Mouse (Mus musculus) neural tube, embryonic 12.5 days (tissue): ENCODE data around the gene Rnasek. TPM values are rescaled to one million over a fixed set of nuclear protein-coding genes. Genes with fewer than 3 reads are reported as not detected.

Source experiments
- ATAC-seq: fragments of 200-750 bp; cut with Nextera tagmentation; 2 replicates; pipeline ENCODE4 v1.8.0; 2017; ENCODE audit warnings: low read depth, mild to moderate bottlenecking, moderate TSS enrichment, moderate library complexity; ENCODE audit not compliant: low FRiP score
- H3K27ac ChIP-seq: fragments of 300-500 bp; sonication (generic); 2 replicates; pipeline ENCODE4 v1.5.1; 2016
- H3K27me3 ChIP-seq: fragments of 300-500 bp; sonication (generic); replicated peaks from 2 replicates; pipeline ENCODE4 v1.6.1; 2016; ENCODE audit warnings: mild to moderate bottlenecking
- H3K36me3 ChIP-seq: fragments of 300-500 bp; sonication (generic); 2 replicates; pipeline ENCODE4 v1.6.1; 2016; ENCODE audit warnings: mild to moderate bottlenecking
- H3K4me1 ChIP-seq: fragments of 300-500 bp; sonication (generic); 2 replicates; pipeline ENCODE4 v1.6.1; 2016
- H3K4me2 ChIP-seq: fragments of 300-500 bp; sonication (generic); replicated peaks from 2 replicates; pipeline ENCODE4 v1.6.1; 2016; ENCODE audit warnings: mild to moderate bottlenecking
- H3K4me3 ChIP-seq: fragments of 300-500 bp; sonication (generic); 2 replicates; pipeline ENCODE4 v1.5.1; 2016
- H3K9ac ChIP-seq: fragments of 300-500 bp; sonication (generic); 2 replicates; pipeline ENCODE4 v1.6.1; 2016; ENCODE audit warnings: mild to moderate bottlenecking
- H3K9me3 ChIP-seq: fragments of 300-500 bp; sonication (generic); 2 replicates; pipeline ENCODE4 v1.6.1; 2016; ENCODE audit warnings: mild to moderate bottlenecking
- WGBS: fragments of 180-500 bp; shearing (Covaris S2); methylation state at CpG from one replicate; pipeline ENCODE4 v1.1.7; 2016; 5-methylcytosine and 5-hydroxymethylcytosine counted together
- polyA plus RNA-seq: library from polyadenylated mRNA; unstranded; fragments of >200 nt; fragmentation: Nextera tagmentation; extraction: Ambion mirVana; gene quantifications from 2 replicates; pipeline ENCODE4 v1.2.1, GENCODE M21; 2016

The Rnasek gene
- polyA plus RNA-seq, 1 experiment from 2014 or later = 231 TPM

DNA sequence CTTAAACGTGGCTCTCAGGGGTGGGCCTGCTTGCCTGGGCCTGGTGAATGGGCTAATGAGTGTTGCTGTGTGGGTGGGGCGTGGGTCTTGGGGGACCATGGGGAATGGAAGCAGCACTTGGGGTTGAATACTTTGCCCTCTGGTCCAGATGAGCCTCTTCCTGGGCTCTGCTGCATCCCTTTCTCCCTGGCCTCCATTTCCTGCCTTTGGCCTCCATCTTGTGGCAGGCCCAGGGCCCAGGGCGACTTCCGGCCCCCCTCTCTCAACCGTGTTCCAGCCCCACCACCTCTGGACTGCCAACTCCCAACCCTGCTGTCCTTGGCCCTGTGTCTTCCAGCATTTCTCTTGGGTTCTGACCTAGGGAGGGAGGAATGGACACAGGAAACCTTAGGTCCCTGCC, 5.6 kb downstream of the Rnasek start:
- Histone ChIP-seq H3K4me1 (peaks cover 32% of the 10 kb centered on the region), H3K4me2 (no peak overlapping the region), H3K36me3 (peaks cover 16% of the 10 kb centered on the region), H3K9ac (no peak overlapping the region), H3K27me3 (peaks cover 14% of the 10 kb centered on the region), H3K4me3 (no peak overlapping the region), H3K9me3 (no peaks in the 10 kb centered on the region), H3K27ac (no peak overlapping the region)
- WGBS = 54% methylated on average over 5 of the region's 5 CpGs
- ATAC-seq = no peak

DNA sequence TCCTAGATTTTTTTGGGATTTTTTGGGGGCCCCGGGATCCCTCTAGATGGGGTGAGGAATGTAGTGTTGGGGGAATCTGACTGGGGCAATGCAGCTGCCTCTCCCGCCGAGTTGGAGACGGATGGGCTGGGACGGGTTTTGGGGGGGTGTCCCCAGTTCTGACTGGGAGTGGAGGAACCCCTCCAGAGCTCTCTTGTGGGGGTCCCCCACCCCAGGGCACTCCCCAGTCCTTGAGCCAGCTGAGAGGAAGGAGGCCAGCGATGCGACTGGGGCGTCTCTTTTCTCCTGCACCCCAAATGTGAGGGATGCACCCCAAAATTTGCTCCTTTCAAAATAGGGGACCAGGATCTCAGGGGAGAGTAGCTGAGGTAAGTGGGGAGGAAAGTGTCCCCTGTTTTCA, 6.6 kb downstream of the Rnasek start:
- Histone ChIP-seq H3K27me3 (peaks cover 24% of the 10 kb centered on the region), H3K36me3 (peaks cover 16% of the 10 kb centered on the region), H3K4me1 (peaks cover 30% of the 10 kb centered on the region), H3K27ac (no peak overlapping the region), H3K4me2 (peak overlapping the region; percentile 62), H3K9me3 (no peaks in the 10 kb centered on the region), H3K9ac (peak overlapping the region; percentile 56), H3K4me3 (0 out of 2 replicates have a peak overlapping the region, but pooled peaks have one; percentile 28)
- 42% methylated on average over 8 of the region's 8 CpGs for WGBS
- ATAC-seq = no peak

DNA sequence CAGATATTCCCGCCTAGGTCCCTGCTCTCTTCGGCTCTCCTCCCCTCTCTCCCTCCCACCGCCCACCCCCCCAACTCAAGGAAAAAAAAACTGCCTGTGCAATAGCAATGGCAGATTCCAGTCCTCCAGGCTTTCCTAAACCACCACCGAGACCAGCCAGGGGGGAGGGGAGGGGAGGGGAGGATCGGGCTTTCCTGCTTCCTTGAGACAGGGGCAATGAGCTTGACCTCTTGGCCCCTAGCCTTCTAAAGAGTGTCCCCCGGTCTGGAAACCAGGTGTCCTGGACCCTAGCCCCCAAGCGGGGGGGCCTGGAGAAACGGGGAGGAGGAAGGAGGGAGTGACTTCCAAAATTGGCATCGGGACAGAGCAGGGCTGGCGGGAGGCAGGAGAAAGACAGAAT, 7.1 kb downstream of the Rnasek start:
- peaks cover 30% of the 10 kb centered on the region for H3K4me1 ChIP-seq

DNA sequence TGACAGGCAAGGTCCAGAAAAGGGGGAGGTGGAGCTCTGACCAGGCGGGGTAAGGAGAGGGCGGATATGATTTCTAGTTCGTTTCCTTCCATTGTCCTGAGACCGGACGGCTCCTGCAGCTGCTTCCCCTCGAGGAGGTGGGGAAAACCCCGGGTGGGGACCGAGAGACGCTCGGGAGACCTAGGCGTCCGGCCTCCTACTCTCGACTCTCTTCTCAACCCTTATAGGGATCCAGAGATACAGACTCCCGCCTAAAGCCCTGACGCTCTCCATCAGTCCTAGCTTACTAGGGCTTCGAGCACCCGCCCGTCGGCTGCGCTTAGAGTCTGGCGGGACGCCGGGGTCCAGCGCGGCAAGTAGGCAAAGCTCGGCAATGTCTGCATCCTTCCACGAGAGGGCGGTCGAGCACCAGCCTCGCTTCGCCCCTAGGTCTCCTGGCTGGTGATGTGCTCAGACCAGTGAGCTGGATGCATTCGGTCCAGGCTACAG, 9.4 kb downstream of the Rnasek start:
- WGBS = 1% methylated on average over 32 of the region's 32 CpGs
- Histone ChIP-seq H3K4me1 (peaks cover 37% of the 10 kb centered on the region), H3K27ac (no peak overlapping the region), H3K4me2 (peak overlapping the region; percentile 54), H3K9ac (no peak overlapping the region), H3K27me3 (peaks cover 51% of the 10 kb centered on the region), H3K4me3 (no peak overlapping the region; the same call in 1 of the 2 replicates), H3K36me3 (peaks cover 9% of the 10 kb centered on the region), H3K9me3 (no peaks in the 10 kb centered on the region)
- 0 out of 2 replicates have a peak, but pooled peaks have one; percentile 35 for ATAC-seq

More for the DNA sequence above, 7.1 kb downstream of the Rnasek start:
- no peaks in the 10 kb centered on the region for H3K9me3 ChIP-seq
- no peak for ATAC-seq
- peak overlapping the region; percentile 62 for H3K4me2 ChIP-seq
- WGBS = 9% methylated on average over 10 of the region's 10 CpGs
- peaks cover 29% of the 10 kb centered on the region for H3K27me3 ChIP-seq
- H3K9ac ChIP-seq = peak overlapping the region; percentile 56
- peak overlapping the region; percentile 28 for H3K4me3 ChIP-seq
- no peak overlapping the region for H3K27ac ChIP-seq
- peaks cover 16% of the 10 kb centered on the region for H3K36me3 ChIP-seq

DNA sequence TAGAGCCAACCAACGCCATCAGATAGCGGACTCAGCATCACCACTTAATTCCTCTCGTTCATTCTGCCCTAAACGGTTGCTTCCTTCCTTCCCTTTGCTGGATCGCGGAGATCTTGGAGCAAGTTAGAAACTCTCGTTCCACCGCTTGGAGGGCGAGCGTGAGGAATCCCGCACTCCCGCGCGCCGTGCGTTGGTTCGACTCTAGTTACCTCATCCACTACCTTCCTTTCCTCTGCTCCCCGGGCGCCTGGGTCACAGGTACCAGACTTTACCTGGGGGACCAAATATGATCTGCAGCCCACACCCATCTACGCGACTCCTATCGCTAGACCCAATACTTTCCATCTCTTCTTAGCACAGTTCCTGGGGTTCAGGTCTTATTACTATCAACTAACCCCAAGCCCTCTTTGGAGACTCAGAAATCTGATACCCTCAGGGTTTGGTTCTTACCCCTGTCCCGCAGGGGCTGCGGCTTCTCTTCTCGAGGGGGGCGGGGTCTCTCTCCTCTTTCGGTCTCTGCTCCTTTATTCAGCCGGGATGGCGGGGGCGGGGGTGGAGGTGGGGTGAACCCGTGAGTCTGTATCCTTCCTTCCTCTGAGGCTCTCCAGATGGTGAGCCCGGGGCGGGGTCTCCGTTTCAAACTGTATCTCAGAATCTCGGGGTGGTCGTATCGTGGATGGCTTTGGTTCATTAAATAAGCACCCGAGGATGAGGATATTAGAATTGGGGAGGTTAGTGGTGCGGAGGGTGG, 10.2 kb downstream of the Rnasek start, which contains the start of gene Bcl6b:
Gene Bcl6b, minus strand, starts transcription at position 539 of the 751 bp plus-strand sequence.
- no peaks in the 10 kb centered on the region for H3K9me3 ChIP-seq
- peak within 1 kb of the TSS; percentile 21 for H3K4me3 ChIP-seq
- no peak within 1 kb of the TSS for H3K27ac ChIP-seq
- ATAC-seq = no peak; the same call in 1 of the 2 replicates
- H3K9ac ChIP-seq = 0 out of 2 replicates have a peak within 1 kb of the TSS, but pooled peaks have one; percentile 13
- H3K36me3 ChIP-seq = peaks cover under 1% of the 10 kb centered on the region
- peaks cover 37% of the 10 kb centered on the region for H3K4me1 ChIP-seq
- peak within 1 kb of the TSS; percentile 54 for H3K4me2 ChIP-seq
- 3% methylated on average over 39 of the region's 39 CpGs for WGBS
- H3K27me3 ChIP-seq = peaks cover 58% of the 10 kb centered on the region

DNA sequence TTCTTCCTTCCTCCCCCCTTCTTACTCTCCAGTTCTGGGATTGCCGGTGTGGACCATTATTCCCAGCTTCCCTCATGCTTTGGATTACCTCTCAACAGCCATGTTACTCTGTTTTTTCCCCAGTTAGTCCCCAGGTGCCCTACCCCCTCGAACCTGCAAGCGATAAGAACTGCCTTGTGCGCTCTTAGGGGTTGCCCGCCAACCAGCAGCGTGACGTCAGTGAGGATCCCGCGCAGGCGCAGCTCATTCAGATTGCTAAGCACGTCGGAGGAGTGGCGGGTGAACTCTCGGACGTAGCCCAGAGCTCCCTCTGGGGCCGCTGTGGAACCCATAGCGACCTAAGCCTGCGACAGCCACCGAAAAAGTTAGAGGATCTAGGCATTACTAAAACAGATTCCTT, 10.8 kb downstream of the Rnasek start:
- Histone ChIP-seq H3K4me3 (peak overlapping the region; percentile 21), H3K9me3 (no peaks in the 10 kb centered on the region), H3K36me3 (no peaks in the 10 kb centered on the region; the same call in 1 of the 2 replicates), H3K27ac (no peak overlapping the region), H3K9ac (0 out of 2 replicates have a peak overlapping the region, but pooled peaks have one; percentile 13), H3K4me1 (peaks cover 37% of the 10 kb centered on the region), H3K27me3 (peaks cover 62% of the 10 kb centered on the region), H3K4me2 (peak overlapping the region; percentile 54)
- WGBS = 0% methylated on average over 19 of the region's 19 CpGs
- no peak for ATAC-seq

DNA sequence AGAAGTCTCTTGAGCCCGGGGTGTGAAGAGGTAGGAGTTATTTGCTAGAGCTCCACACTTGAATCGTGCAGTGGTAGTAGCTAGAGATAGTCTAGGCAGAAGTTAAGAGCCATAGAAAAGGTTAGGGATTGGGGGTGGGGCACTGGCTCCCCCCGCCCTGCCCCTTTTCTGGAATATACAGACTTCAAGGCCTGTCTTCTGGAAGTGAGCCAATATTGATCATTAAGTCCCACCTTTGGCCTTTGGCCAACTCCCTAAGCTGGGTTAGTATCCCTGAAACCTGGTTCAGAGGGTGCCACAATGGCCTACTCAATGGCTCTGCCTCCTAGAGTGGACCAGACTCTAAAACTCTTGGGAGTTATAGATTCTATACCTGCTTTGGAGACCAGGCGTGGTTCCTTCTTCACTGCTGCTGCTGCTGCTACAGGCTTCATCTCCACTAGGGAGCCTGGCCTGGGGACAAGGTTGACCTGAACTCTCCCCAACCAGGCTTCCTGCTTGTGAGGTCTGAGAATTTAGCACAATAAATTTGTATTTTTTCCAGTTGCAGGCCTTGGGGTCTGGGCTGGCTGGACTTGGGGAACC, 11.9 kb downstream of the Rnasek start:
- ATAC-seq = no peak
- Histone ChIP-seq H3K4me2 (peak overlapping the region; percentile 54), H3K9ac (no peak overlapping the region; the same call in 1 of the 2 replicates), H3K4me1 (peaks cover 34% of the 10 kb centered on the region), H3K27me3 (peaks cover 62% of the 10 kb centered on the region), H3K4me3 (no peak overlapping the region), H3K27ac (no peak overlapping the region), H3K36me3 (no peaks in the 10 kb centered on the region; the same call in 1 of the 2 replicates), H3K9me3 (no peaks in the 10 kb centered on the region)
- 85% methylated on average over 4 of the region's 4 CpGs for WGBS

DNA sequence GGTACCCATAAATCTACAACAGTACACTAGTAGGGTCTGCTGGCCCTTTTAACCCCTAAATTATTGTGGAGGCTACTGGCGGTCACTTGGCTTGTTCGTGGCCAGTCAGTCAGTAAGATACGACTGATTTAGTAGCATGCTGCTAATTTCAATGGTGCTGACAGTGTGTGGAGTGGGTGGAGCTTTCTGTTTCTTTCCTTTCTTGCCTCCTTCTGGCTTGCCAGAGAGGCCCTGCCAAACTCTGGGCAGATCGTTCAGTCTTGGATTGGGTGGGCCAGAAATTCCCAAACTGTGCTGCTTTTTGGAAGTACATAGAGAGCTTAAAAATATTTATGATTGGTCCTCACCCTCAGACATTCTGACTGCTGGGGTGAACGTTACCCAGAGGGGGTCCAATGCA, 12.5 kb downstream of the Rnasek start:
- H3K9me3 ChIP-seq = no peaks in the 10 kb centered on the region
- H3K27ac ChIP-seq = no peak overlapping the region
- peak overlapping the region; percentile 26; the same call in 1 of the 2 replicates for H3K9ac ChIP-seq
- H3K4me3 ChIP-seq = no peak overlapping the region
- H3K27me3 ChIP-seq = peaks cover 62% of the 10 kb centered on the region
- peaks cover 31% of the 10 kb centered on the region for H3K4me1 ChIP-seq
- no peaks in the 10 kb centered on the region; the same call in 1 of the 2 replicates for H3K36me3 ChIP-seq
- 23% methylated on average over 5 of the region's 5 CpGs for WGBS
- no peak for ATAC-seq
- peak overlapping the region; percentile 54 for H3K4me2 ChIP-seq

DNA sequence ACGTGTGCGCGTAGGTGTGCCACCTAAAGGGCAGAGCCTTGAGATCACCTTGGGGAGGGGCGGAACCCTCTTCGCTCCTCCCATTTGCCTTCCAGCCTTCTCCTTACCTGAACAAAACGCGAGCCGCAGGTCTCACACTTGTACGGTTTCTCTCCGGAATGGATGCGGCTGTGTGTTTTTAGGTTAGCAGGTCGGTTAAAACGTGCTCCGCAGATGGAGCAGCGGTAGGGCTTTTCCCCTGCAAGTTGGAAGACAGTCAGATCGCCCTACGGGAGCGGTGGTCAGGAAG, 13.1 kb downstream of the Rnasek start:
- Histone ChIP-seq H3K9ac (0 out of 2 replicates have a peak overlapping the region, but pooled peaks have one; percentile 26), H3K4me1 (peaks cover 37% of the 10 kb centered on the region)
- WGBS = 5% methylated on average over 18 of the region's 18 CpGs

DNA sequence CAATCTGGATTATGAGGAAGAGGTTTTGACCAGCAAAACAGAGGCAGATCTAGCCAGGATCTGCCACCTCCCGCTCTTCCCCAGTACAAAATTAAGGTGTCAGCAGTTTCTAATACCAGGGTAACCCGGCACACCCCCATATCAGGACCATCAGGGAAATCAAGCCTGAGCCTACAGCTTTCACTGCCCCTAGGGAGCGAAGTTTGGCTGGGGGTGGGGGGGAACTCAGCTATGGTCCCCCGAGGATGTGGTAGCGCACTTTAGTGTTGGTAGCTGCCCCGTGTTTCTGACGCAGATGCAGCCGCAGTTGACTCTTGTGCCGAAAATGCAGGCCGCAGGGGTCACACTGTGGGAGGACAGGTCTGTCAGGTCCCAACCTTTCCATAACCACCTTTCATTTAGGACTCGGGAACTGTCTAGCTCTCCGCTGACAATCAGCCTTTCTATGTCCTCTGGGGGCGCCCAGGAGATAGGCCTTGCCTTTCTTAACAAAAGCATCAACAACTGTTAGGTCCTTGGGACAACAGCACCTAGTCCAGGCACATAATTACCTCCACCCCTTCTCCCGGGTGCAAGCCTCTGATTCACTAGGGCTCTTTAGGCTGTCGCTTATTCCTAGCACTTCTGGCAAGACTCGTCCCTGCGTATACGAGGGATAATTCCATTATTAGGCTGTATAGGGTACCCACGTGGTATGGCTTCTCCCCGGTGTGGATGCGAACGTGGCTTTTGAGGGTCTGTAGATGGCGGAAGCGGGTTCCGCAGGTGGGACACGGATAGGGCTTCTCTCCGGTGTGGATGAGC, 13.6 kb downstream of the Rnasek start:
- Histone ChIP-seq H3K4me1 (peaks cover 39% of the 10 kb centered on the region), H3K36me3 (no peaks in the 10 kb centered on the region; the same call in 1 of the 2 replicates), H3K9ac (no peak overlapping the region), H3K4me2 (peak overlapping the region; percentile 54), H3K9me3 (no peaks in the 10 kb centered on the region), H3K27me3 (peaks cover 62% of the 10 kb centered on the region), H3K4me3 (no peak overlapping the region; the same call in 1 of the 2 replicates), H3K27ac (no peak overlapping the region)
- no peak for ATAC-seq
- 18% methylated on average over 27 of the region's 27 CpGs for WGBS

More for the DNA sequence above, 13.1 kb downstream of the Rnasek start:
- no peak overlapping the region for H3K27ac ChIP-seq
- no peaks in the 10 kb centered on the region for H3K9me3 ChIP-seq
- H3K4me2 ChIP-seq = peak overlapping the region; percentile 54
- peaks cover 62% of the 10 kb centered on the region for H3K27me3 ChIP-seq
- no peaks in the 10 kb centered on the region; the same call in 1 of the 2 replicates for H3K36me3 ChIP-seq
- peak overlapping the region; percentile 9; the same call in 1 of the 2 replicates for H3K4me3 ChIP-seq
- ATAC-seq = no peak

DNA sequence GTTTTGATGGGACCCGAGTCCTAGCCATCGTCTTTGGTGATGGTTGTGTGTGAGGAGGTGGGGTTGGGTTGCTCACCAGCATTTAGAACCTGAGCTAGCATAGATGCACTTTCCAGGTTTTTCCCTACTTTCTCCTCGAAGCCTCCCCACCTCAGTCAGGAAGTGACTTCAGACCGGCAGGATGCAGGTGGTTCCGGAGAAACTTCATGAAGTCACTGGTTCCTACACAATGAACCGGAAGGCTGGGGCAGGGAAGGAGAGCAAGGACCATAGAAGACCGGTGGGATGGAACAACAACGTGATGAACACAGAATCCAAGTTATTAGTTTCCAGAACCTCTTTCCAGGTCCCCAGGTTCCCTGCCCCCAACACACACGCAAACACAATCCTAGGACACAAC, 15.9 kb downstream of the Rnasek start:
- Histone ChIP-seq H3K27ac (no peak overlapping the region), H3K27me3 (peaks cover 49% of the 10 kb centered on the region), H3K4me1 (peaks cover 45% of the 10 kb centered on the region), H3K36me3 (no peaks in the 10 kb centered on the region; the same call in 1 of the 2 replicates), H3K4me3 (no peak overlapping the region), H3K9ac (no peak overlapping the region), H3K9me3 (no peaks in the 10 kb centered on the region), H3K4me2 (no peak overlapping the region)
- no peak for ATAC-seq
- 83% methylated on average over 9 of the region's 9 CpGs for WGBS
